Mouse (Mus musculus): ENCODE measurements at regions not wholly inside any gene's neighbourhood (a gene's known extent, or its start where the extent isn't known, plus 50 kb on each side); places are given as distances from the start of the nearest gene placed in this dataset.

DNA sequence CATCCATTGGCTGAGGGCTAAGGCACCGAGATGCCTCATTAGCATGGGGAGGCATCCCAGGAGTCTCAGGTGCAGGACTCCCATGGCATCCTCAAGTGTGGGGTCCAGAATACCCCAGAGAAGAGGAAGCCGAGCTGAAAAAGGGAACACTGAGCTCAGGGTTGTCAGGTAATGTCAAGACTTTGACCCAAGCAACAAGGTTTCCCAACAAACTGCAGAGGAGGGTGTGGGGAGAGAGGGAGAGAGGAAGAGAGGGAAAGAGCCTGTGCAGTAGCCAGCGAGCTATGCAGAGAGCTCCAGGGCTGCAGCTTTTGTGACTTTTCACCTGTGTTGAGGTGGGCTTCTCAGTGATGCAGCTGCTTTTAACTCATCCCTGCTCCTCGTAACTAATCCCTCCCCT lies 85.7 kb upstream of the Prok2 start:
- no peak for ATAC-seq (replicated peaks; ENCODE audit: low FRiP score, low TSS enrichment, poor library complexity, severe bottlenecking)

DNA sequence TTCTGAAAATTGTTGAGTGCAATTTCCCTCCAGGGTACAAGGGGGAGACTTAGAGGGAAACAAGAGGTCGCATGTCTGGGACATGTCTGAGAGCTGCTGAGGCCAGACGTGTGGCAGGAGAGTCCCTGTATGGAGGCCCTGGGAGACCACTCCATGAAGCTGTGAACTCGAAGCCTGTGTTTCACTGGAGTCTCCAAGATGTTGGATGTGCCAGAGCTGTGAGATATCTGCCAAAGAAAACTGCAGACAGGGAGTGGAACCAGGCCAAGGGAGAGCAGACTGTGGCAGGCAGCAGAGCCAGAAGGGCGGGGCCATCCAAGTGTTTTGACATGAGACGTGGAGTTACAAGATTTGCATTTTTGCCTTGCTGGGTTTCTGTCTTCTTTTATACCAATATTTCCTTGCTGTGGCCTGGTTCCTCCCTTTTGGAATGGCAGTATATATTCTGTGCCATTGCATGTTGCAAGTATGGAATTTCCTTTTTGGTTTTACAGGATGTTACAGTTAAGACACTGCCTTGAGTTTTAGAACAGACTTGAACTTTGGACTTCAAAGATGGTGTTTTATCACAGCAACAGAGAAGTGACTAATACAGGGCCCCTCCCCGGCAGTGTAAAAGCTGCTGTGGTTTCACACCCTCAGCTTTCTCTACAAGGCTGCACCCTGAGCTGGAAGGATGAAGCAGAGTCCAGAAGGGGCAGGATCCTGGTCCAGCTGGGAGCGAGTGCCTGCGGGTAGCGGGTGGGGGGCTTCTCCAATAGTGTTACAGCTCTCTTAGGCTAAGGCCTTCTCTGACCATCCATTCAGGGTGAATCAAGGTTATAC lies 85.0 kb upstream of the Prok2 start:
- ATAC-seq (replicated peaks; ENCODE audit: low FRiP score, low TSS enrichment, poor library complexity, severe bottlenecking) = no peak

- no peak for ATAC-seq (replicated peaks; ENCODE audit: low FRiP score, low TSS enrichment, poor library complexity, severe bottlenecking)
Observed at GRCm38 (mm10) chr6:99804905-99805245, 78.7 kb upstream of the Prok2 start.

- ATAC-seq (replicated peaks; ENCODE audit: low FRiP score, low TSS enrichment, poor library complexity, severe bottlenecking) = peak; percentile 91
Observed at GRCm38 (mm10) chr6:99803983-99804904, 78.1 kb upstream of the Prok2 start.

DNA sequence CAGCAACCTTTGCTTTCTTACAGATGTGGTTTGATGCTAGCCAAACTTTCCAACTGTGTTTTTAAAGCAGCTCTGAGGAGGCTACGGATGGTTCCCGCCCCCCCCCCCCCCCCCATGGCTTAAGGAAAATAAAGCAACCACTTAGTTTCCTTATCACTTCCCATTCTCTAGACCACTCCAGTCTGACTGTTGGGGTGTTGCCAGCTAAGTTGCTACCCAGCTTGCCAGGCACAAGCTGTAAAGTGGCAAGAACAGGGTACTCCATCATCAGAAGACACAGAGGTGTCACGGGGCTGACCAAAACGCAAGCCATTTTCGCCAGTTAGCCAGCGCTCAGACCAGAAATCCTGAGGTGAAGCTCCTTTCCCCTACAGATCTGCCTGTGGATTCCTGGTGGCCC lies 74.7 kb upstream of the Prok2 start:
- ATAC-seq (replicated peaks; ENCODE audit: low FRiP score, low TSS enrichment, poor library complexity, severe bottlenecking) = no peak

DNA sequence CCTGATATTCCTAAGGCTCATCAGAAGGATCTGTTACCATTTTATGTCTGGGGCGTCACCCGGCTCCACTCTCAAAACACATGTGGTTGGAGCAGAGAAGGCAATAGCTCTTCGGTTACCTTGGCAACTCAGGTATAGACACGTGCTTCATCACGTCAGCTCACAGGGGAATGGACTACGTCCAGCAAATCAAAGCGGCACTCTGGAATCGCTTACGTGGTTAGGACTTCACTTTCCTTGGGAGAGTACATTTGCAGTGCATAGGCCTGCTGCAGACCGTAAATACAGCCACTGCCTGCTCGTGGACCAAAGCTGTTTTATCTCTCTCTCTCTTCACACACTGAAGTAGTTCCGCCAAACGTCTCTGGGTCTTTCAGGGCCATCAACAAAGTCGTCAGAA lies 74.1 kb upstream of the Prok2 start:
- no peak for ATAC-seq (replicated peaks; ENCODE audit: low FRiP score, low TSS enrichment, poor library complexity, severe bottlenecking)

- no peak for ATAC-seq (replicated peaks; ENCODE audit: low FRiP score, low TSS enrichment, poor library complexity, severe bottlenecking)
Observed at GRCm38 (mm10) chr6:99796390-99796789, 70.2 kb upstream of the Prok2 start.

- no peak for ATAC-seq (replicated peaks; ENCODE audit: low FRiP score, low TSS enrichment, poor library complexity, severe bottlenecking)
Observed at GRCm38 (mm10) chr6:99793546-99793945, 67.4 kb upstream of the Prok2 start.

DNA sequence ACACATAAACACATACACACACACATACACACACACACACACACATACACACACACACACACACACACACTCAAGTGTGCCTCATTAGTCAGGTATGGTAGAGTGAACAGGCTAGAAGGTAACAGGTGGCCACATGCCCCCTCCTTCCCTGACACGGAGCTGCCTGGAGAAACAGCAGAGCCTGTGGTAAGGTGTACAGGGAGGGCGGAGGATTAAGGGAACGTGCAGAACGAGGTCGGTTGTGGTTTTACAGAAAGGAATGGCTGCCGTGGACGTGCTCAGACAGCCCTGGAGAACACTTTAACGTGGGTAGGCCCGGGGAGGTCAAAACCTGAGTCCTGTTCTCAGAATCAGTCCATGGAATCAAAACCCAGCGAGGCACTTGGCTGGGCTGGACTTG lies 66.2 kb upstream of the Prok2 start:
- no peak for ATAC-seq (replicated peaks; ENCODE audit: low FRiP score, low TSS enrichment, poor library complexity, severe bottlenecking)

- no peak for ATAC-seq (replicated peaks; ENCODE audit: low FRiP score, low TSS enrichment, poor library complexity, severe bottlenecking)
Observed at GRCm38 (mm10) chr6:99786977-99787376, 60.8 kb upstream of the Prok2 start.

DNA sequence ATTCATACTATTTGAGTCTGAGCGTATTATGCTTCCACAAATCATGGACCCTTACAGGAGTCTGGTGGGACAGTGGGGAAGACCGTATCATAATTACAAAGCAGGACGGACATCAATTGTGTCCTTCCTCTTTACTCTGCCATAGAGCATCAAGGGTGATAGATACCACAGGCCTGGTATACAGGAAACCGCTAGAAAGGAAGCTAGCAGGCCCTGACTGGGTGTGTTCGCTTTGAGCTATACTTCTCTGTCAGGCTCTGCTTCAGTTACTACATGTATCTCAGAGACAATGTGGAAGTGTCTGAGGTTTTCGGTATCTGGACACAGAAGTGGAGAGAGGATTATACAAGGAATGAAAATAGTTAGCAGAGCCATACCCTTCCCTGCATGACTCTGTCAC lies 59.0 kb upstream of the Prok2 start:
- peak; percentile 63; the same call in 1 of the 2 replicates for ATAC-seq (replicated peaks; ENCODE audit: low FRiP score, low TSS enrichment, poor library complexity, severe bottlenecking)

- ATAC-seq (replicated peaks; ENCODE audit: low FRiP score, low TSS enrichment, poor library complexity, severe bottlenecking) = no peak
Observed at GRCm38 (mm10) chr6:99784804-99785203, 58.6 kb upstream of the Prok2 start.

DNA sequence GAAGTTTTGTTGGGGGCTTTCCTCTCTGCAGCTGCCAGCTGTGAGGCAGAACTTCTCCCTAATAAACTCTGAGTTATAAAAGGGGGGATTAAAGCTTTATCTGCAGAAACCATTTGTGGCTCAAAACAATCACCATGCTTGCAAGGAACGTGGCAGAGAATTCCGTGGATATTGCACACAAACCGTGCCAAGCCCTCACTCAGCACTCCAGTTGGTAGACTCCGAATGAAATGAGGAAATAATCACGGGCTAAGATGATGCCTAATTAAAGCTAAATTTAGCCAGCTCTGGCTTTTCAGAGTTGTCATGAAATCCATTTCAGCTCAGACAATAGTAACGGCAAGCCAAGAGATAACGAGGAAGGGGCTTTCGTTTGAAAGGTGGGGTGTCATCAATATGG lies 58.1 kb upstream of the Prok2 start:
- ATAC-seq (replicated peaks; ENCODE audit: low FRiP score, low TSS enrichment, poor library complexity, severe bottlenecking) = no peak

GRCm38 (mm10) chr6:99782996-99783395 lies 56.8 kb upstream of the Prok2 start:
- ATAC-seq (replicated peaks; ENCODE audit: low FRiP score, low TSS enrichment, poor library complexity, severe bottlenecking) = no peak
